Mouse (Mus musculus) lung, adult 2 months (tissue): ENCODE measurements around the gene Plxna2.

ENCODE experiments used
- CTCF ChIP-seq: fragments of 200-500 bp; IDR thresholded peaks from 2 replicates; pipeline ENCODE4 v1.5.1; 2011; ENCODE audit warnings: mild to moderate bottlenecking, low read length, control low read depth; ENCODE audit not compliant: insufficient read depth
- POLR2A ChIP-seq: fragments of 200-500 bp; IDR thresholded peaks from 2 replicates; pipeline ENCODE4 v1.6.1; 2011; ENCODE audit warnings: low read depth, mild to moderate bottlenecking, control low read depth, low read length, borderline replicate concordance; ENCODE audit errors: extremely low read depth

DNA sequence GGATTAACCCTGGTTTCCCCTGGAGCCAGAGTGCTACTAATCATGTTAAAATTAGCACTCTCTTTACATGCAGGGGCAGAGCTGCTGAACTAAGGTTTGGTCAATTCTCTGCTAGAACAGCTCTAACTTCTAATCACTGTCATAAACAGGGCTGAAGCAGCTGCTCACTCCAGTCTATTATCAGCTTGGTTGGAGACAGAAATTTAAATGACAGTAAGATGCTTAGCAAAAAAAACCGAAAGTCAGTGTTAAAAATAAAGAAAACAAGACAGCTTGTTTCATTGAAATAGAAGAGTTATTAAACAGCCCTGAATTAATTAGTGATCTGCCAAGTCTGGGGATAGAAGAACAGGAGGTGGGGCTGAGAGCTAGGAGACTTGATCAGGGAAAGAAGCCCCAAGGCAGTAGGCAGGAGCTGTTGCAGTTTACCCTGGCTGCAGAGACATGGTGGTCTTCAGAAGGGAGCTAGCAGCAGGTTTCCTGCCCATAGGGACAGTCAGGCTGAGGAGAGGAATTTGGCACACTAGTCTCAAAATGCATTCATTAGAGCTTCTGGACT, 12.6 kb downstream of the Plxna2 start:
- TF ChIP-seq CTCF: no peak
- TF ChIP-seq POLR2A: no peak
